Mouse (Mus musculus) layer of hippocampus, postnatal 10 days (tissue): ENCODE data around the gene Vps53. TPM values are rescaled to one million over a fixed set of nuclear protein-coding genes. Genes with fewer than 3 reads are reported as not detected.
A peak's percentile ranks its signal among the peaks of the same experiment; 100 is the strongest.

Experiments used
- DNase-seq, 2 experiments: peaks; one replicate each; pipeline ENCODE4 v3.0.0; 2021; ENCODE audit warnings: low spot score in 2 of 2
- total RNA-seq, 2 experiments: library from RNA; stranded (reverse); gene quantifications; 2 replicates each; pipeline ENCODE4 v1.2.3; 2021

The Vps53 gene
- total RNA-seq, 2 experiments from 2014 or later = 75.2 to 75.6 TPM

- DNase-seq = no peak
These were observed 59.0 kb downstream of the Vps53 start for GRCm38 (mm10) chr11:76120407-76120901.

GRCm38 (mm10) chr11:76110416-76110815, 69.0 kb downstream of the Vps53 start:
- DNase-seq = no peak

DNA sequence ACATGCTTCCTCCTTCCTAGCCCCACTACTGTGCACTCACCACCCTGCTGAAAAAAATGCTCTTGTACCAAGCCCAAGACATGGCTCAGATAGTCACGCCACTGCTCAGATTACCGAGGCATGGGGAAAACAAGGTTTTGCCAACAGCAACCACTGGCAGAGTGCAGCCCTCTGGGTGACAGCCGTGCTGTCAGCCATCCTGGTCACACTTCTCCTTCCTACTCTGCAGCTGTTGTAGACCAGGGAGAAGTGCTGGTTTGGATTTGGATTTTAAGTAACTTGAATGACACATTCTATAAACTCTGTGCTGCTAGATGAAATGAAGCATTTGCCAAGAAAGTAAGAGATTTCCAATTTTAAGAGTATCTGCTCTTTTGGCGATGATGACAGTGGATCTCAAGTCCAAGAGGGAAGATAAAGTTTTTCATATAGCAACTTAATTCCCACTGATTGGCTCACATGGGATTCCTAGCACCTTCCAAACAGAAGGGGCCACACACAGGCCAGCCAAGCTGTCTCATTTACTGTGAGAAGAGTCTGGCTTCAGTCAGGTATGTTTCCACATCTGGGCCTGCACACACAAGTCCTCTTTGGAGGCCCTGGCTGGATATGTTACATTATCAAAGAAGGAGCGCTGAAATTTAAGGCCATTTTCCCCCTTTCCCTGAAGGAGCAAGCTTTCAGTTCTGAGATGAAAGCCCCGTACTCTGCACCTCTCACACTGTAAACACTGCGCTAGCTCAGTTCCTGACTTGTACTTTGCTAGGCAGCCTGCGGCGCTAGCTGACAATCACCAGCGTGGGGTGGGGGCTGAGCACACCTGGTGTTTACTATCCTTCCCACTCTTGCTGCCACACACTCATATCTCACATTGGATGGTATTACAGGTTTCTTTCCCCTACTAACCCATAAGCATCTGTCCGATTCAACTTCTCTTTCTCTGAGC, 72.6 kb downstream of the Vps53 start:
- no peak for DNase-seq

GRCm38 (mm10) chr11:76101154-76101553, 78.3 kb downstream of the Vps53 start:
- DNase-seq = no peak

DNA sequence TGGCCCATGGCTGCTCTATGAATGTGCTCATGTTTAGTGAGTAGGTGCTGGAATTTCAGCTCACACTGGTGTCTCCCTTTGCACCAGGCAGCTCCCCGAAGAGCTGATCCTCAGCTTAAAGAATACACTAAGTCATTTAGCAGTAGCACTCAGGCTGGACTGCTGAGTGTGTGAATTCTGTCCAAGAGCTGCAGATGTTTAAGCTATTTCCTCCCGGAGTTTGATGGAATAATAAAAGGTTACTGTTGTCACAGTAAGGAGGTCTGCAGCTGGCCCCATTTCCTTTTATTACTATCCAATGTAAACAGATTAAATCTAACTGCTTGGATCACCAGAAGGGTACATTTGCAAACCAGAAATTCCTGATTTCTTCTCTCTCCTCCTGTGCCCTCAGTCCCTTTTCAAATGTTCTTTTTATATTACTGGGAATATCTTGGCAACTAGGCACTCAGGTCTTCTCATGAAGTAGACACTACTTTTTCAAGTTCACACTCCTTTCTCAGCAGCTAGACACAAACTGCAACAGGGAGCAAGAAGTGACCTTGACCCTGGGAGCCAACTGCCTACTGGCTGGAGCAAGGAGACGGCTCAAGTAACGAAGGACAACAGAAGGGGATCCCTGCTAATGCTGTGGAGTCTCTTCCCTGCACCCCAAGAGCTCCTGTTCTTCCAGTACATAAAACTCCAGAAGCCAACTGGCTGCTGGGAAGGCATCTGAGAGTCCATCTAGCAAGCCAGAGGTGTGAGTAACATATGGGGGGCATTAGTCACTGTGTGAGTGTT, 80.1 kb downstream of the Vps53 start:
- no peak for DNase-seq

- no peak for DNase-seq
These were observed 85.8 kb downstream of the Vps53 start for GRCm38 (mm10) chr11:76093610-76094009.

GRCm38 (mm10) chr11:76089776-76090175, 89.7 kb downstream of the Vps53 start:
- no peak for DNase-seq

GRCm38 (mm10) chr11:76088506-76088905, 90.9 kb downstream of the Vps53 start:
- DNase-seq = no peak

- DNase-seq = peak; percentile 22 to 44
These were observed 93.4 kb downstream of the Vps53 start for GRCm38 (mm10) chr11:76085898-76086591.

- DNase-seq = no peak
These were observed 94.5 kb downstream of the Vps53 start for GRCm38 (mm10) chr11:76084943-76085342.

GRCm38 (mm10) chr11:76083941-76084367, 95.5 kb downstream of the Vps53 start:
- DNase-seq = no peak

DNA sequence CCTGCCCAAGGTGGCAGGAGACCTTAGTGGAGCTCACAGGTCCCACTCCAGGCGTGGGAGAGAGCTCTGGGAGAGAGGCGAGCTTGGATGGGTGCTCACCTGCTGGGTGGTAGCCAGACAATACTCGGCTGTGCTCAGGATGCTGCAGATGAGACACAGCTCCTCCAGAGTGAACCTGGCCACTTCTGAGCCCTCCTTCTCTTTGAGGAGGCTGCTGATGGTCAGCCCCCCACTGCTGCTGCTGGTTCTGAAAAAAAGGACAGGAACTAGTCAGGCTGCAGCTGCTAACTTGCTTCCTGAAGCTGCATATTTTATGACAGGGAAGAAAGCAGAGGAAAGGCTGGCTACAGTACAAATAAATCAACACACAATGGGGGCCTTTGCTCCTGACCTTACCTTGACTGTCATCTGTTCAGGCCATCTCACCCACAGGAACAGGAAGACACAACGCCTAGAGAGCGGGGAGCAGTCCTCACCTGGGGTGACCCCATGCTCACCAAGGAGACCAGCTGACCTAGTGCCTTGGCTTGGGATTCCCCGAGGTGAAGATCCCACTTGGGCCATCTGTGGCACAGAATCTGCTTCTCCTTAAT, 98.3 kb downstream of the Vps53 start:
- no peak for DNase-seq

GRCm38 (mm10) chr11:76080293-76080692, 99.2 kb downstream of the Vps53 start:
- no peak for DNase-seq

GRCm38 (mm10) chr11:76077341-76077740, 102.1 kb downstream of the Vps53 start:
- no peak for DNase-seq

GRCm38 (mm10) chr11:76074296-76075093, 105.0 kb downstream of the Vps53 start:
- no peak for DNase-seq

DNA sequence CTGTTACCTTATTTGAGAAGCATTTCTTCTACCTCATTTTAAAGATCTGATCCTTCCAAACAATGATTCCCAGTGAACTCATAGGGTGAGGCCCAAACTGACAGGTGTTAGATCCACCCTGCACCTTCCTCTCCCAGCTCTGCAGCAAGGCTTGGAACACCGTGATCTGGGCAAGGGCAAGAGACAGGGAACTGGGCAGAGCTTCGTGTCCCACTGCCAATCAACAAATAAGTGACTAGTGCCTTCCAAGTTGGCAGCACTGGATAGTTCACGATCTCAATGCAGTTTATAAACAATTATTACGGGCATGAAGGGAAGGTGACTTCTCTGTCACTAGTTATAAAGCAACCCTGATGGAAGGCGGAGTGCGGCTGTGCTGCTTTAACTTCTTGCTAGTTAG, 109.6 kb downstream of the Vps53 start:
- no peak for DNase-seq

- DNase-seq = no peak
These were observed 112.8 kb downstream of the Vps53 start for GRCm38 (mm10) chr11:76066563-76067156.

- DNase-seq = no peak
These were observed 113.8 kb downstream of the Vps53 start for GRCm38 (mm10) chr11:76065521-76066095.

- no peak for DNase-seq
These were observed 115.0 kb downstream of the Vps53 start for GRCm38 (mm10) chr11:76064411-76064810.
